In the genomic region with DNA sequence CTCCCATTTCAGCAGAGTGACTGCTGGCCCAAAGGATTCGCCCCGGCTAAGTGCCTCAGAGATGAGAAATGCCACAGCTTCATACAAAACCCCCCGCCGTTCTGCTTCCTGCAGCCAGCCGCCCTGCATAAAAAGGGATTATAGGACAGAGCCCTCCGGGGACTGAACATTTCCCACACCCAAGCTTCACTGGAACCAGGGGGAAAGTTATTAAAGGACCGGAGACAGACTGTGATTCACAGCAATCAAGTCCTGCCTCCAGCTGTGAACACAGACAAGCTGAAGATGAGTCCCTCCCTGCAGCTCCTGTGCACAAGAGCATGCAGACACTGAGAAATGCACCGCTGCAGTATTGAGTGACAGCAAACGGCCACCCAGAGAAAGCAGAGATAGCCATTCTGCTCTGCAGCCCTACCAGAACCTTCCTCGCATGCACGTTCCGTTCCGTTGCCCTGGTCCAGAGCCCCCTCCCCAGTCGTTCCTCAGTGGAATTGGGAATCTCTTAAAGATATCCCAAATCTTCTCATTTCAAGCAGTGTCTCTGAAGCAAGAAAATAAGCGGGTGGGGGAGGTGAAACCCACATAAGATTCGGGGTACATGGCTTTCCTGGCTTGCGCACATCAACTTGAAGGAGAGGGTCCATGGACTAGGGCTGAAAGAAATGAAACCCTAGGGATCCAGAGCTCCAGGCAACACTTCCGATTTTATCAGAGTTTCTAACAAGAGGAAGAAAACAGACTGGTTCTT, we compare ENCODE assay signal across 8 mouse cellular contexts. TPM values are rescaled to one million over a fixed set of nuclear protein-coding genes. Genes with fewer than 3 reads are reported as not detected.
DNase-seq lines count a peak whose midpoint lies in the region; ATAC-seq and TF ChIP-seq lines count a peak whose summit lies in the region.

No protein-coding gene starts in this region.

- peak overlapping the region; percentile 10; the same call in 1 of the 2 replicates for H3K4me3 ChIP-seq in lung, embryonic 14.5 days (ENCODE audit: low read depth, low read length)
- H3K4me3 ChIP-seq in forebrain, embryonic 16.5 days (replicated peaks; ENCODE audit: low read length) = peak overlapping the region; percentile 7; the same call in 1 of the 2 replicates
- H3K4me3 ChIP-seq in limb, embryonic 13.5 days = peak overlapping the region; percentile 20
- peak overlapping the region; percentile 11; the same call in 1 of the 2 replicates for H3K4me3 ChIP-seq in stomach, embryonic 14.5 days (ENCODE audit: low read depth, low read length)

- no peaks in the 10 kb centered on the region for H3K9me3 ChIP-seq in lung, embryonic 14.5 days (ENCODE audit: low read depth, low read length)
- H3K9me3 ChIP-seq in forebrain, embryonic 16.5 days (ENCODE audit: control insufficient read depth, low read length) = no peaks in the 10 kb centered on the region
- H3K9me3 ChIP-seq in limb, embryonic 13.5 days = no peaks in the 10 kb centered on the region
- no peaks in the 10 kb centered on the region for H3K9me3 ChIP-seq in stomach, embryonic 14.5 days (ENCODE audit: control insufficient read depth, low read depth, low read length)

- H3K36me3 ChIP-seq in lung, embryonic 14.5 days (ENCODE audit: insufficient read depth) = no peaks in the 10 kb centered on the region
- no peaks in the 10 kb centered on the region for H3K36me3 ChIP-seq in forebrain, embryonic 16.5 days (ENCODE audit: control insufficient read depth, insufficient read depth)
- H3K36me3 ChIP-seq in limb, embryonic 13.5 days = no peaks in the 10 kb centered on the region
- H3K36me3 ChIP-seq in stomach, embryonic 14.5 days (ENCODE audit: control insufficient read depth, insufficient read depth, low read length) = no peaks in the 10 kb centered on the region

- 7% methylated on average over 18 of the region's 18 CpGs for WGBS in lung, embryonic 14.5 days
- WGBS in forebrain, embryonic 16.5 days = 2% methylated on average over 18 of the region's 18 CpGs
- 4% methylated on average over 18 of the region's 18 CpGs for WGBS in limb, embryonic 13.5 days
- 6% methylated on average over 18 of the region's 18 CpGs for WGBS in stomach, embryonic 14.5 days

- peaks cover 51% of the 10 kb centered on the region for H3K27me3 ChIP-seq in lung, embryonic 14.5 days (ENCODE audit: insufficient read depth, low read length)
- peaks cover 34% of the 10 kb centered on the region for H3K27me3 ChIP-seq in forebrain, embryonic 16.5 days (replicated peaks; ENCODE audit: control insufficient read depth, insufficient read depth, low read length)
- H3K27me3 ChIP-seq in limb, embryonic 13.5 days = peaks cover 73% of the 10 kb centered on the region
- peaks cover 18% of the 10 kb centered on the region for H3K27me3 ChIP-seq in stomach, embryonic 14.5 days (ENCODE audit: control insufficient read depth, insufficient read depth, low read length)

- ATAC-seq in lung, embryonic 14.5 days (ENCODE audit: insufficient read depth) = no peak
- ATAC-seq in forebrain, embryonic 16.5 days = no peak
- ATAC-seq in limb, embryonic 13.5 days (ENCODE audit: low FRiP score, low read depth) = no peak
- ATAC-seq in stomach, embryonic 14.5 days (ENCODE audit: insufficient number of reproducible peaks, insufficient read depth, low FRiP score, low read depth) = no peak

- H3K4me2 ChIP-seq in lung, embryonic 14.5 days = peak overlapping the region; percentile 44
- H3K4me2 ChIP-seq in forebrain, embryonic 16.5 days (ENCODE audit: low read length) = peak overlapping the region; percentile 42
- H3K4me2 ChIP-seq in limb, embryonic 13.5 days (replicated peaks) = peak overlapping the region; percentile 50
- H3K4me2 ChIP-seq in stomach, embryonic 14.5 days (replicated peaks; ENCODE audit: low read depth, low read length) = peak overlapping the region; percentile 39

- no peak for TF ChIP-seq CTCF in lung, embryonic 14.5 days (IDR thresholded peaks at IDR 0.05; ENCODE audit: low read depth)

- DNase-seq in lung, embryonic 14.5 days = peak; percentile 26
- no peak for DNase-seq in lung, postnatal 25 days (ENCODE audit: low spot score)
- DNase-seq in layer of hippocampus, postnatal 14 days (ENCODE audit: low spot score in 2 of 2) = no peak
- DNase-seq in thymus, adult 18-20 months = no peak
- no peak for DNase-seq in spleen, postnatal 4 days (ENCODE audit: low spot score in 2 of 2)

- no peak overlapping the region for H3K9ac ChIP-seq in lung, embryonic 14.5 days
- peak overlapping the region; percentile 4; the same call in 1 of the 2 replicates for H3K9ac ChIP-seq in forebrain, embryonic 16.5 days (replicated peaks; ENCODE audit: low read depth, low read length)
- no peak overlapping the region for H3K9ac ChIP-seq in limb, embryonic 13.5 days
- no peak overlapping the region for H3K9ac ChIP-seq in stomach, embryonic 14.5 days (replicated peaks; ENCODE audit: low read depth, low read length)

- no peak overlapping the region for H3K27ac ChIP-seq in lung, embryonic 14.5 days (ENCODE audit: low read depth)
- no peak overlapping the region for H3K27ac ChIP-seq in forebrain, embryonic 16.5 days (ENCODE audit: low read length)
- H3K27ac ChIP-seq in limb, embryonic 13.5 days = no peak overlapping the region
- H3K27ac ChIP-seq in stomach, embryonic 14.5 days (ENCODE audit: low read length) = no peak overlapping the region; the same call in 1 of the 2 replicates

- H3K4me1 ChIP-seq in lung, embryonic 14.5 days (ENCODE audit: insufficient read depth) = peaks cover 10% of the 10 kb centered on the region
- H3K4me1 ChIP-seq in forebrain, embryonic 16.5 days (replicated peaks; ENCODE audit: control insufficient read depth, insufficient read depth, low read length) = peaks cover 28% of the 10 kb centered on the region
- H3K4me1 ChIP-seq in limb, embryonic 13.5 days = peaks cover 39% of the 10 kb centered on the region
- peaks cover 33% of the 10 kb centered on the region for H3K4me1 ChIP-seq in stomach, embryonic 14.5 days (ENCODE audit: control insufficient read depth, insufficient read depth, low read length)

RNA-seq across cellular contexts. Expression of gene Pcp4l1, which starts 2.8 kb away (rescaled TPM):
- polyA plus RNA-seq in lung, embryonic 14.5 days (2014; fragmentation: Nextera tagmentation; extraction: Ambion mirVana) = 5.7 and 6.0 TPM in 2 replicates
- polyA plus RNA-seq in forebrain, embryonic 16.5 days (2015; fragmentation: Nextera tagmentation; extraction: Ambion mirVana) = 7.1 and 7.9 TPM in 2 replicates
- polyA plus RNA-seq in limb, embryonic 13.5 days (2015; fragmentation: Nextera tagmentation; extraction: Ambion mirVana) = 2.8 and 3.3 TPM in 2 replicates
- polyA plus RNA-seq in stomach, embryonic 14.5 days (2014; fragmentation: Nextera tagmentation; extraction: Ambion mirVana) = 35.6 and 39.6 TPM in 2 replicates
- total RNA-seq in layer of hippocampus, postnatal 14 days (2021) = 10 to 100 TPM; 43.1 to 44.4 TPM

RNA-seq across cellular contexts. Expression of gene Nr1i3, which starts 20.5 kb away (rescaled TPM):
- polyA plus RNA-seq in lung, embryonic 14.5 days (2014; fragmentation: Nextera tagmentation; extraction: Ambion mirVana) = 0.13 and 0.23 TPM in 2 replicates
- polyA plus RNA-seq in forebrain, embryonic 16.5 days (2015; fragmentation: Nextera tagmentation; extraction: Ambion mirVana) = 0.29 and 0.48 TPM in 2 replicates
- polyA plus RNA-seq in limb, embryonic 13.5 days (2015; fragmentation: Nextera tagmentation; extraction: Ambion mirVana) = 0.19 and 0.25 TPM in 2 replicates
- polyA plus RNA-seq in stomach, embryonic 14.5 days (2014; fragmentation: Nextera tagmentation; extraction: Ambion mirVana) = 0.17 and 0.30 TPM in 2 replicates
- under 1 TPM in 1 of 2 experiments, not detected in 1; 0.12 TPM for total RNA-seq in layer of hippocampus, postnatal 14 days (2021)

RNA-seq across cellular contexts. Expression of gene Tomm40l, which starts 29.0 kb away (rescaled TPM):
- 33.7 and 37.9 TPM in 2 replicates for polyA plus RNA-seq in lung, embryonic 14.5 days (2014; fragmentation: Nextera tagmentation; extraction: Ambion mirVana)
- polyA plus RNA-seq in forebrain, embryonic 16.5 days (2015; fragmentation: Nextera tagmentation; extraction: Ambion mirVana) = 47.7 and 54.8 TPM in 2 replicates
- polyA plus RNA-seq in limb, embryonic 13.5 days (2015; fragmentation: Nextera tagmentation; extraction: Ambion mirVana) = 32.3 and 34.4 TPM in 2 replicates
- polyA plus RNA-seq in stomach, embryonic 14.5 days (2014; fragmentation: Nextera tagmentation; extraction: Ambion mirVana) = 25.0 and 28.2 TPM in 2 replicates
- total RNA-seq in layer of hippocampus, postnatal 14 days (2021) = 10 to 100 TPM; 66.3 to 75.2 TPM

RNA-seq across cellular contexts. Expression of gene Apoa2, which starts 31.6 kb away (rescaled TPM):
- polyA plus RNA-seq in lung, embryonic 14.5 days (2014; fragmentation: Nextera tagmentation; extraction: Ambion mirVana) = 1.6 and 3.7 TPM in 2 replicates
- polyA plus RNA-seq in forebrain, embryonic 16.5 days (2015; fragmentation: Nextera tagmentation; extraction: Ambion mirVana) = 1.4 and 2.3 TPM in 2 replicates
- polyA plus RNA-seq in limb, embryonic 13.5 days (2015; fragmentation: Nextera tagmentation; extraction: Ambion mirVana) = 2.0 and 15.7 TPM in 2 replicates
- polyA plus RNA-seq in stomach, embryonic 14.5 days (2014; fragmentation: Nextera tagmentation; extraction: Ambion mirVana) = 3.9 and 7.3 TPM in 2 replicates
- 1 to 10 TPM; 1.3 to 3.2 TPM for total RNA-seq in layer of hippocampus, postnatal 14 days (2021)

RNA-seq across cellular contexts. Expression of gene Fcer1g, which starts 40.9 kb away (rescaled TPM):
- 44.2 and 47.3 TPM in 2 replicates for polyA plus RNA-seq in lung, embryonic 14.5 days (2014; fragmentation: Nextera tagmentation; extraction: Ambion mirVana)
- 15.7 and 17.6 TPM in 2 replicates for polyA plus RNA-seq in forebrain, embryonic 16.5 days (2015; fragmentation: Nextera tagmentation; extraction: Ambion mirVana)
- polyA plus RNA-seq in limb, embryonic 13.5 days (2015; fragmentation: Nextera tagmentation; extraction: Ambion mirVana) = 37.8 and 39.1 TPM in 2 replicates
- 52.5 and 58.4 TPM in 2 replicates for polyA plus RNA-seq in stomach, embryonic 14.5 days (2014; fragmentation: Nextera tagmentation; extraction: Ambion mirVana)
- total RNA-seq in layer of hippocampus, postnatal 14 days (2021) = 10 to 100 TPM; 14.4 to 14.6 TPM
